Mouse (Mus musculus): ENCODE data around the gene Kat7.

The Kat7 gene

GRCm38 (mm10) chr11:95310007-95310647, at the start of gene Kat7:
Kat7 (minus strand) TSS chr11:95310246.
- DNase-seq, result peak; percentile 99

- DNase-seq, result no peak
Observed at GRCm38 (mm10) chr11:95358263-95358662, 48.2 kb upstream of the Kat7 start.

DNA sequence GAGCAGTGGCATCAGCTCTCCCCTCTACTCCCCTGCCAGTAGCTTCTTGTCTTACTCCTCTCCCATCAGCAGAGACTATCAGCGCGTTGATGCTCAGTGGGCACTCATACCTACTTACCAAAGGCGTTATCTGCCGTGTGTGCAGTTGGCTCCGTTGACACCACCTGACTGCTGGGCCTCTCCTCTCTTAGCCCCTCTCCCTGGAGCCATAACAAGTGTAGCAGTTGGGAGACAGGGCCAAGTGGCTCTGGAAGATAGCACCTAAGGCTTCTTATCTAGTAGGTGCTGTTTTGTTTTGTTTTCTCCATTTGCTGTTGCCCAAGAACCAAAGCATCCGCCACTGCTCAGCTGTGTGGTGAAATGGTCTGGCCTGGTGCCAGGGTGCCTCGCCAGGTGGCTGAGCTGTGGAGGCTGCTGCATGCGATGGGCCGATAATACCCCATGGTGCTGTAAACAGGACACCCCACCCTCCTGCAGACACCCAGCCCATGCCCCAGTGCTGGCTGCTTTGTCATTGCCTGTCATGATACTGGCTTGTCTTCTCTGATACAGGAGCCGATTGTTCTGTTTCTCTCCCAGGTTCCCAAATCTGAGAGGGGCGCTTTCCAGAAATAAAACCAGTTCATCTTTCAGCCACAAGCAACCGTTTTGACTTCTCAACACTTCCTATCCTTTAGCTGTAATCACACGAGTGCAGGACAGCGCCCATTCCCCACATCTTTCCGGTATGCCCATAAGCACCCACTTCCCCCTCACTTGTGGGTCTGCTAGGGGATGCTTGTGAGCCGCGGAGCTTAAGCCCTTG, 46.6 kb upstream of the Kat7 start:
- no peak for DNase-seq

DNA sequence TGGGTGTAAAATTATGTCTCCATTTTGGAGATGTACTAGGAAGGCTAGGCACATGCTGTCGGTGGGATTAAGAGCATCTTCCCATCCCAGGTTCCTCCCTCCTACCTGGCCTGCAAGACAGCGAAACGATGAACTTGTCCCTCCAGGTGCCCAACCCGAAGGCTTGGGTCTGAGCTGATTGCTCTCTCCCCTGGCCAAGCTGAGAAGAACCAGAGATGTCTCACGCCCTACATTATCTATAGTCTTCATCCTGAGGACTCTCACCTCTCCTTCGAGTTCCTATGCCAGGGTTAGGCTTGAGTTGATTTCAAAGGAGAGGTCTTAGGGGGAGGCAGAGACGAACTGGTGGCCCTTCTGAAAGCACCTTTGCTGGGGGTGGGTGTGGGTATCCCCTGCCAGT, 46.0 kb upstream of the Kat7 start:
- no peak for DNase-seq

GRCm38 (mm10) chr11:95355661-95356011, 45.6 kb upstream of the Kat7 start:
- no peak for DNase-seq

DNA sequence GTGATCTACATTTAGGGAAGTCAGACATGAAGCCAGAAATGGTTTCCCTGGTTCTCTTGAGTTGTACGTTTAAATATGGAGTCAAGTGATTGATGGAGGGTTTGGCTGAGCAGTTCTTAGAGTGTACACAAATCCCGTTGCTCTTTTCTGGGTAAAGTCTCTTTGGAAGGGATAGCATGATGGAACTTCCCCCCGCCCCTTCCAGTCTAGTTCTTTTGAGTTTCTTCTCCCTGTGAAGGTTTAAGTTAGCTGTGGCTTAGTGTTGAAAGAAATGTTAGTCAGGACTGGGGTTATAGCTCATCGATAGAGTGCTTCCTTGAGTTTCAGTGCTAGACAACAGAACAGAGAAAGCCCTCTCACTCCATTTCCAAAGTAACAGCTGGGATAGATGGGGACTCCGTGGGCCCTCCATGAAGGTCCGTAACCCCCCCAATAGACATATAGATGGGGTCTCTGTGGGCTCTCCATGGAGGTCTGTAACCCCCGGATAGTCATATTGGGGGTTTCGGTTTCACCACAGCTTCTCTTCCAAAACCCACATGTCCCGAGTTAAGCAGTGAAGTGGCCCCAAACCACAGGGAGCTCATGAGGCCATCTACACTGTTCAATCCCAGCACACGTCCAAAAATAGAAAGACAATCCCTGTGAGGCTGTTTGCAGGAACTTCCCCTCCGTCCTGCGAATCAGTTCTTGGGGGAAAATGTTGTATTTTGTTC, 45.1 kb upstream of the Kat7 start:
- DNase-seq, result no peak

GRCm38 (mm10) chr11:95354228-95354944, 44.3 kb upstream of the Kat7 start:
- DNase-seq, result no peak

DNA sequence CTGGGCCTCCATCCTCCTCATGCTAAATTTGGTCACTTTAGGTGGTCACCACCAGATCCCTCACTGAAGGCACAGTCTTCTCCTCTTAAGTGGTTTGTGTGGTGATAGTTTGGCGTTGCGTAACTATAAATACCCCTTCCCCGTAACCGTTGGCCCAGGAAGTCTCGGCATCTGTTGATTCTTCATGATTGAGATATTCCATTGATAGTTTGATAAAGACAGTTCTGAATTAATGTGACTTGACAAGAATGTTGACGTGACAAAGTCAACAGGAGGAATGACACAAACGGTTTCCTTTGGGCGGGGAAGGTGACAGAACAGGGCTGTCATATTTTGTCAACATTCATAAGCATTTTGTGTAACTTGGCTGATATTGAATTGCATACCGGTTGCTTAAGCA, 43.2 kb upstream of the Kat7 start:
- no peak for DNase-seq

- no peak for DNase-seq
Observed at GRCm38 (mm10) chr11:95352686-95353085, 42.6 kb upstream of the Kat7 start.

- DNase-seq, result no peak
Observed at GRCm38 (mm10) chr11:95350960-95351359, 40.9 kb upstream of the Kat7 start.

- no peak for DNase-seq
Observed at GRCm38 (mm10) chr11:95350289-95350688, 40.2 kb upstream of the Kat7 start.

DNA sequence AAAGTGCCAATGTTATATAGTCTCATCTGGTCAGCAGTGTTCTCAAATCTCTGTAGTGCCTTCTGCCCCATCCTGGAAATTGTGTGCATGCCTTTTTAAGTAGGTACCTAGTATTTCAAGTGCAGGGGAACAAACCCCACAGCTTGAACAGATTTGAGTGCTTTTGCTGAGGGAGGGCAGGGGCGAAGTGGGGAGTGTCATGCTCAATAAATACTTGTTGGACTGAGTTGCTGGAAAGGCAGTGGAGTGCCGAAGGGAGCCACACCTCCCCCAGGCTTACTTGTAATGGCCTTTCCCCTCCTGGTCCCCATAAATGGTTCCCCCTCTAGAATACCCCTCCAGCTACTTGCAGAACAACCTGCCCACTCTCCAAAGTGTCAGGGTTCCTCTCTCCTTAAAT, 34.1 kb upstream of the Kat7 start:
- no peak for DNase-seq

- DNase-seq, result no peak
Observed at GRCm38 (mm10) chr11:95343180-95343579, 33.1 kb upstream of the Kat7 start.

- no peak for DNase-seq
Observed at GRCm38 (mm10) chr11:95340664-95341063, 30.6 kb upstream of the Kat7 start.

- DNase-seq, result no peak
Observed at GRCm38 (mm10) chr11:95340259-95340658, 30.2 kb upstream of the Kat7 start.

GRCm38 (mm10) chr11:95339471-95340021, 29.5 kb upstream of the Kat7 start:
- DNase-seq, result no peak

DNA sequence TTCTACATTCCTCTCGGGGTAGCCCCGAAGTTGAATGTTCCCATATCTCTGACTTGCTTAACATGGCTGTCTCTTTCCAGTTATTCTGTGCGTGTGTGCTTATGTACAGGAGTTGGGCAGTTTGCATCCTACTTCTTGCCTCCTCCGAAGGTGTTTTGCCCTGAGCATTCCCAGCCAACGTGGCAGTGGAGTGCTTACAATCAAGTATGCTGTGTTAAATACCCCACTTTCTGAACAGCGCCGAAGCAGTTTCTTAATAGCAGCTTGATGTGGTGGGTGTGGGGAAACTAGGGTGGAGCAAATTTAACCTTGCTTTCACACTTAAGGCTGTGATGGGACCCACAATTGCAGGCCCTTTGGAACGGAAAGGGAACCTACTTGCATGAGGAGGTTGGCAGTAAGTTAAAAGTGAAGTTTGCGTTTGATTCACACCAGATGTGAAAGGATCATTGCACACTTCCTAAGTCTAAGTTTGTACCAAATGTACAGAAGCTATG, 27.8 kb upstream of the Kat7 start:
- no peak for DNase-seq

- DNase-seq, result no peak
Observed at GRCm38 (mm10) chr11:95337129-95337813, 27.2 kb upstream of the Kat7 start.

- DNase-seq, result no peak
Observed at GRCm38 (mm10) chr11:95336568-95337128, 26.6 kb upstream of the Kat7 start, which contains the start of gene Fam117a. Fam117a (plus strand) TSS chr11:95337018.

DNA sequence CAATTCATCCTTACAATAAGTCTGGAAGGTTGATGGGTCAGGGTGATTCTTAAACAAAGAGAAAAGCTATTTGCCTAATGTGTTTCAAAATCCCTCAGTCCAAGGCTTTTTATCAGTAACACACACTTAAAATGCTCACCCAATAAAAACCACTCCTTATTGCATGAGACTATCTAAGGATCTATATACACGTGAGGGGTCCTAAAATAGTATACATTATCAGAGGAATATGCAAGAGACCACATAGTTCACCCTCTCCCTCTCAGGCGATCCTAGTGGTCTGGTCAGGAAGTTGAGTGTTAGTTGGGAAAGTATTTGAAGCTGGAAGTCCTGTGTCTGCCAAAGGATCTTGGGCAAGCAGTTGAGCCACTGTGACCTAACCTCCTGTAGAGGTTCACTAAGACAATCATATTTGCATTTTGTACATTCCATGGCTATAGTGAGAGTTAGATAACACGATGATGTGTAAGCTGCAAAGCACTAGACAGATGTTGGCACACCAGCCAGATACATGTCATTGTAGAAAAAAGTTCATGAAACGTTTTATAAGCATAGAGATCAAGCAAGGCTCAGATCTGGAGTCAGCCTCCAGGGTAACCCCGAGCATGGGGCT, 24.5 kb upstream of the Kat7 start:
- DNase-seq, result no peak

- no peak for DNase-seq
Observed at GRCm38 (mm10) chr11:95333805-95334204, 23.8 kb upstream of the Kat7 start.

Measured in cerebellum, adult 9-10 months (tissue).